Mouse (Mus musculus) liver (tissue): ENCODE results near the gene Gm17349.

Experiments used
- DNase-seq: peaks from one replicate; pipeline ENCODE4 v3.0.0-alpha.2; 2020; ENCODE audit warnings: mixed read lengths

The Gm17349 gene

GRCm38 (mm10) chr15:99655956-99656355, 49.3 kb downstream of the Gm17349 start:
- no peak for DNase-seq

GRCm38 (mm10) chr15:99653876-99654275, 51.4 kb downstream of the Gm17349 start:
- no peak for DNase-seq

- DNase-seq = no peak
These were observed 52.0 kb downstream of the Gm17349 start for GRCm38 (mm10) chr15:99653291-99653690.
